Mouse (Mus musculus) liver, postnatal 0 days (tissue): ENCODE results near the gene Kctd11. TPM values are rescaled to one million over a fixed set of nuclear protein-coding genes. Genes with fewer than 3 reads are reported as not detected.
"Not testable (repeated sequence)": the region's sequence is repeated elsewhere in the genome, so short reads cannot be mapped to it uniquely, and the experiment has no call there.

Source experiments
- ATAC-seq: fragments of 200-750 bp; cut with Nextera tagmentation; 2 replicates; pipeline ENCODE4 v1.8.0; 2017; ENCODE audit warnings: mild to moderate bottlenecking, moderate library complexity
- DNase-seq: peaks from one replicate; pipeline ENCODE4 v3.0.0-alpha.2; 2016
- H3K27ac ChIP-seq: fragments of 300-500 bp; sonication (generic); 2 replicates; pipeline ENCODE4 v1.5.1; 2014; ENCODE audit warnings: antibody characterized with exemption, moderate library complexity, mild to moderate bottlenecking, low read depth
- H3K27me3 ChIP-seq: fragments of 300-500 bp; sonication (generic); 2 replicates; pipeline ENCODE4 v1.6.1; 2014; ENCODE audit warnings: low read length, control low read depth, mixed read lengths; ENCODE audit not compliant: insufficient read depth
- H3K36me3 ChIP-seq: fragments of 300-500 bp; sonication (generic); replicated peaks from 2 replicates; pipeline ENCODE4 v1.6.1; 2014; ENCODE audit warnings: mild to moderate bottlenecking, control low read depth, low read length, moderate library complexity, mixed read lengths; ENCODE audit not compliant: insufficient read depth
- H3K4me1 ChIP-seq: fragments of 300-500 bp; sonication (generic); 2 replicates; pipeline ENCODE4 v1.6.1; 2014; ENCODE audit warnings: antibody characterized with exemption, mild to moderate bottlenecking, control low read depth; ENCODE audit not compliant: insufficient read depth
- H3K4me2 ChIP-seq: fragments of 300-500 bp; sonication (generic); 2 replicates; pipeline ENCODE4 v1.6.1; 2014; ENCODE audit warnings: low read depth, mild to moderate bottlenecking, low read length, moderate library complexity, mixed read lengths
- H3K4me3 ChIP-seq: fragments of 300-500 bp; sonication (generic); 2 replicates; pipeline ENCODE4 v1.5.1; 2014; ENCODE audit warnings: low read depth, low read length
- H3K9ac ChIP-seq: fragments of 300-500 bp; sonication (generic); replicated peaks from 2 replicates; pipeline ENCODE4 v1.6.1; 2014; ENCODE audit warnings: mild to moderate bottlenecking, moderate library complexity
- H3K9me3 ChIP-seq: fragments of 300-500 bp; sonication (generic); 2 replicates; pipeline ENCODE4 v1.6.1; 2016; ENCODE audit warnings: mild to moderate bottlenecking, control low read depth, low read length, mixed read lengths
- CTCF ChIP-seq: sonication (generic); IDR thresholded peaks from 2 replicates; pipeline ENCODE4 v1.5.1; 2016; ENCODE audit warnings: antibody characterized with exemption, low read depth
- EP300 ChIP-seq: IDR thresholded peaks from 2 replicates; pipeline ENCODE4 v1.6.1; 2016; ENCODE audit warnings: antibody characterized with exemption, low read depth, mild to moderate bottlenecking
- WGBS: fragments of 180-500 bp; shearing (Covaris S2); extraction: QIAGEN DNeasy Blood & Tissue Kit; methylation state at CpG from one replicate; pipeline ENCODE4 v1.1.7; 2014; ENCODE audit not compliant: insufficient replicate concordance; 5-methylcytosine and 5-hydroxymethylcytosine counted together
- polyA plus RNA-seq: library from polyadenylated mRNA; unstranded; fragments of >200 nt; fragmentation: Nextera tagmentation; extraction: Ambion mirVana; gene quantifications from 2 replicates; pipeline ENCODE4 v1.2.1, GENCODE M21; 2015

The Kctd11 gene
- polyA plus RNA-seq, 1 experiment from 2014 or later = 0.92 TPM

GRCm38 (mm10) chr11:69917379-69917948 is 36.3 kb upstream of the Kctd11 start:
- H3K36me3 ChIP-seq = peaks cover 42% of the 10 kb centered on the region
- 74% methylated on average over 8 of the region's 8 CpGs for WGBS
- peak overlapping the region; percentile 93 for H3K9ac ChIP-seq
- DNase-seq (no peak), ATAC-seq (no peak)
- no peaks in the 10 kb centered on the region for H3K27me3 ChIP-seq
- peak overlapping the region; percentile 99; the same call in 1 of the 2 replicates for H3K4me2 ChIP-seq
- no peak overlapping the region for H3K4me3 ChIP-seq
- H3K27ac ChIP-seq = peak overlapping the region; percentile 90
- H3K9me3 ChIP-seq = no peaks in the 10 kb centered on the region
- TF ChIP-seq CTCF (no peak), EP300 (no peak)
- peaks cover 57% of the 10 kb centered on the region for H3K4me1 ChIP-seq

GRCm38 (mm10) chr11:69916652-69917378 is 35.6 kb upstream of the Kctd11 start:
- Histone ChIP-seq H3K9ac (peak overlapping the region; percentile 93), H3K36me3 (peaks cover 48% of the 10 kb centered on the region), H3K4me1 (peaks cover 53% of the 10 kb centered on the region), H3K4me3 (peak overlapping the region; percentile 97), H3K27ac (peak overlapping the region; percentile 90), H3K4me2 (peak overlapping the region; percentile 99)
- ATAC-seq, H3K27me3 ChIP-seq, H3K9me3 ChIP-seq: not testable (repeated sequence)
- DNase-seq = peak; percentile 18
- 53% methylated on average over 7 of the region's 7 CpGs for whole genome bisulfite sequencing

- H3K27ac ChIP-seq = peak overlapping the region; percentile 90
- DNase-seq (peak; percentile 54), ATAC-seq (peak; percentile 14)
- TF ChIP-seq CTCF = no peak
- peak; percentile 94 for TF ChIP-seq EP300
- peak overlapping the region; percentile 93 for H3K9ac ChIP-seq
- 49% methylated on average over 5 of the region's 5 CpGs for WGBS
- peaks cover 53% of the 10 kb centered on the region for H3K4me1 ChIP-seq
- no peaks in the 10 kb centered on the region for H3K27me3 ChIP-seq
- H3K4me3 ChIP-seq = peak overlapping the region; percentile 97
- H3K9me3 ChIP-seq = no peaks in the 10 kb centered on the region
- peaks cover 56% of the 10 kb centered on the region for H3K36me3 ChIP-seq
- H3K4me2 ChIP-seq = peak overlapping the region; percentile 99
Measured at GRCm38 (mm10) chr11:69915667-69916627, 34.7 kb upstream of the Kctd11 start.

- no peak for TF ChIP-seq EP300
- no peak for TF ChIP-seq CTCF
- DNase-seq (peak; percentile 15), ATAC-seq (no peak)
- Histone ChIP-seq H3K9me3 (no peaks in the 10 kb centered on the region), H3K27ac (peak overlapping the region; percentile 90), H3K9ac (peak overlapping the region; percentile 93), H3K27me3 (no peaks in the 10 kb centered on the region), H3K36me3 (peaks cover 66% of the 10 kb centered on the region), H3K4me1 (peaks cover 53% of the 10 kb centered on the region), H3K4me3 (peak overlapping the region; percentile 97), H3K4me2 (peak overlapping the region; percentile 99)
- 29% methylated on average over 9 of the region's 9 CpGs for WGBS
Measured at GRCm38 (mm10) chr11:69914917-69915430, 33.8 kb upstream of the Kctd11 start.

- TF ChIP-seq CTCF = no peak
- no peak for TF ChIP-seq EP300
- H3K4me2 ChIP-seq = peak overlapping the region; percentile 99
- DNase-seq = peak; percentile 55
- peaks cover 72% of the 10 kb centered on the region for H3K36me3 ChIP-seq
- H3K4me1 ChIP-seq = peaks cover 51% of the 10 kb centered on the region
- peak overlapping the region; percentile 93 for H3K9ac ChIP-seq
- peak overlapping the region; percentile 90 for H3K27ac ChIP-seq
- no peaks in the 10 kb centered on the region for H3K27me3 ChIP-seq
- peak overlapping the region; percentile 97 for H3K4me3 ChIP-seq
- ATAC-seq = no peak; the same call in 1 of the 2 replicates
- H3K9me3 ChIP-seq = no peaks in the 10 kb centered on the region
- under 1% methylated on average over 17 of the region's 17 CpGs for whole genome bisulfite sequencing
Measured at GRCm38 (mm10) chr11:69914372-69914764, 33.2 kb upstream of the Kctd11 start.
